Mouse (Mus musculus) MEL (cell line): Measurements from ENCODE around the gene Olfr1232.

Experiments used
- BHLHE40 ChIP-seq: IDR thresholded peaks from 2 replicates; pipeline ENCODE4 v1.6.1; 2012; ENCODE audit warnings: low read depth, mild to moderate bottlenecking, inconsistent platforms, low read length, improper control_type of control experiment, borderline replicate concordance
- CHD2 ChIP-seq: IDR thresholded peaks from 2 replicates; pipeline ENCODE4 v1.6.1; 2011; ENCODE audit warnings: low read length, improper control_type of control experiment
- CTCF ChIP-seq, 3 experiments: IDR thresholded peaks in 2 of 3; conservative IDR thresholded peaks in 1 of 3; 2 replicates each; pipeline ENCODE4 v1.5.1; 2011 to 2012; ENCODE audit warnings: low read length in 3 of 3, low read depth in 2 of 3, mild to moderate bottlenecking in 2 of 3, improper control_type of control experiment in 1 of 3, inconsistent platforms in 1 of 3, mixed read lengths in 1 of 3, moderate library complexity in 1 of 3; ENCODE audit not compliant: control insufficient read depth in 1 of 3, insufficient read depth in 1 of 3, poor library complexity in 1 of 3, severe bottlenecking in 1 of 3
- E2F4 ChIP-seq: IDR thresholded peaks from 2 replicates; pipeline ENCODE4 v1.6.1; 2011; ENCODE audit warnings: low read depth, low read length, improper control_type of control experiment, borderline replicate concordance
- EP300 ChIP-seq, 2 experiments: IDR thresholded peaks; 2 replicates each; pipeline ENCODE4 v1.6.1; 2011; ENCODE audit warnings: improper control_type of control experiment in 2 of 2, low read length in 2 of 2, low read depth in 1 of 2, mild to moderate bottlenecking in 1 of 2
- JUND ChIP-seq: IDR thresholded peaks from 2 replicates; pipeline ENCODE4 v1.6.1; 2011; ENCODE audit warnings: low read depth, mild to moderate bottlenecking, improper control_type of control experiment, low read length
- MAZ ChIP-seq: IDR thresholded peaks from 2 replicates; pipeline ENCODE4 v1.6.1; 2012; ENCODE audit warnings: low read depth, mild to moderate bottlenecking, inconsistent platforms, low read length, improper control_type of control experiment
- NELFE ChIP-seq: IDR thresholded peaks from 2 replicates; pipeline ENCODE4 v1.6.1; 2011; ENCODE audit warnings: low read depth, low read length, improper control_type of control experiment
- POLR2A ChIP-seq, 2 experiments: IDR thresholded peaks; 2 replicates each; pipeline ENCODE4 v1.6.1; 2011 to 2012; ENCODE audit warnings: low read length in 2 of 2, mild to moderate bottlenecking in 2 of 2, control low read depth in 1 of 2, improper control_type of control experiment in 1 of 2, low read depth in 1 of 2, moderate library complexity in 1 of 2; ENCODE audit not compliant: control insufficient read depth in 1 of 2, insufficient read depth in 1 of 2, poor library complexity in 1 of 2
- SMC3 ChIP-seq: IDR thresholded peaks from 2 replicates; pipeline ENCODE4 v1.6.1; 2011; ENCODE audit warnings: low read depth, low read length, improper control_type of control experiment
- TAL1 ChIP-seq: IDR thresholded peaks from 2 replicates; pipeline ENCODE4 v1.6.1; 2012; ENCODE audit warnings: mild to moderate bottlenecking, inconsistent platforms, low read length, moderate library complexity, mixed read lengths
- TCF12 ChIP-seq: IDR thresholded peaks from 2 replicates; pipeline ENCODE4 v1.6.1; 2014; ENCODE audit warnings: low read depth, mild to moderate bottlenecking, inconsistent platforms, low read length, improper control_type of control experiment, moderate library complexity
- ZC3H11A ChIP-seq: IDR thresholded peaks from 2 replicates; pipeline ENCODE4 v1.6.1; 2012; ENCODE audit warnings: low read depth, mild to moderate bottlenecking, inconsistent platforms, low read length, improper control_type of control experiment
- ZKSCAN1 ChIP-seq: IDR thresholded peaks from 2 replicates; pipeline ENCODE4 v1.6.1; 2012; ENCODE audit warnings: low read depth, mild to moderate bottlenecking, inconsistent platforms, low read length, improper control_type of control experiment, moderate library complexity

GRCm38 (mm10) chr2:89364765-89365164 lies 35.3 kb upstream of the Olfr1232 start, which contains the start of gene Olfr1234:
- TF ChIP-seq TCF12 (no peak), CTCF (IDR thresholded peaks at IDR 0.05 in 2 of 3, conservative IDR thresholded peaks at IDR 0.05 in 1 of 3; ENCODE audit: control insufficient read depth in 1 of 3, insufficient read depth in 1 of 3, low read depth in 2 of 3, low read length in 3 of 3, poor library complexity in 1 of 3, severe bottlenecking in 1 of 3) (no peak), MAZ (no peak), TAL1 (no peak), JUND (no peak), EP300 (IDR thresholded peaks at IDR 0.05; ENCODE audit: low read depth in 1 of 2, low read length in 2 of 2) (no peak), ZC3H11A (no peak), NELFE (no peak), BHLHE40 (no peak), POLR2A (IDR thresholded peaks at IDR 0.05; ENCODE audit: control insufficient read depth in 1 of 2, insufficient read depth in 1 of 2, low read depth in 1 of 2, low read length in 2 of 2, poor library complexity in 1 of 2) (no peak), E2F4 (no peak), SMC3 (no peak), CHD2 (no peak), ZKSCAN1 (no peak)
